Mouse (Mus musculus): ENCODE results near the gene Slc25a11. TPM values are rescaled to one million over a fixed set of nuclear protein-coding genes. Genes with fewer than 3 reads are reported as not detected.

The Slc25a11 gene
- total RNA-seq, 4 experiments from 2014 or later, result 124 to 140 (median 132) TPM

DNA sequence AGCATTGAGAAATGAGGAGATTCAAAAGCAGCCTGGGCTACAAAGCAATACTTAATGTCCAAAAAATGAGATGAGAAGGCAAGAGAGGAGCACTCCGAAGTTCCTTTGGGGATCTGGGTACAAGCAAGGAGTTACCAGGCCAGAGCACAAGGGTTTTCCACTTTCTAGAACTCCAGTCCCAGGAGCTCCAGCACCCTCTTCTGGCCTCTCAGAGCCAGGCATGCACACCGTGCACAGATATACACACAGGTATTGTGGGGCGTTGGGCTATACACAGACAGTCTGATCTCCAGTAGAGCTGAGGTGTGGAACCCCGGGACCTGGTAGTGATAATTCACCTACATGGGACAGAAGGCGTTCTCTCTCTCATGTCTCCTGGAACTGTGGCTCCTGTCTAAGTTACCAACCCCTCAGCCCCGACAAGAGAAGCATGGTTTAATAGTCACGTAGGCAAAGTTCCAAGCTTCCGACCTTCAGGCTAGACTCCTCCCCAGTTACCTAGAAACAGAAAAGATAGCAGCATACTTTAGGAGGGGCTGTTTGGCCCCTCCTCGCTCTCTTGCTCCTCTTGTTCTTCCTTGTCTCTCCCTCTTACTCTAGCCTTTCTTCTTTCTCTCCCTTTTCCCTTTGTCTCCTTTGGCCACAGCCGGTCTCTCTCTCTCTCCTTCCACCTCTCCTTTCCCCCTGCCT lies 24.1 kb downstream of the Slc25a11 start:
- DNase-seq (ENCODE audit: low spot score in 2 of 2), result no peak

DNA sequence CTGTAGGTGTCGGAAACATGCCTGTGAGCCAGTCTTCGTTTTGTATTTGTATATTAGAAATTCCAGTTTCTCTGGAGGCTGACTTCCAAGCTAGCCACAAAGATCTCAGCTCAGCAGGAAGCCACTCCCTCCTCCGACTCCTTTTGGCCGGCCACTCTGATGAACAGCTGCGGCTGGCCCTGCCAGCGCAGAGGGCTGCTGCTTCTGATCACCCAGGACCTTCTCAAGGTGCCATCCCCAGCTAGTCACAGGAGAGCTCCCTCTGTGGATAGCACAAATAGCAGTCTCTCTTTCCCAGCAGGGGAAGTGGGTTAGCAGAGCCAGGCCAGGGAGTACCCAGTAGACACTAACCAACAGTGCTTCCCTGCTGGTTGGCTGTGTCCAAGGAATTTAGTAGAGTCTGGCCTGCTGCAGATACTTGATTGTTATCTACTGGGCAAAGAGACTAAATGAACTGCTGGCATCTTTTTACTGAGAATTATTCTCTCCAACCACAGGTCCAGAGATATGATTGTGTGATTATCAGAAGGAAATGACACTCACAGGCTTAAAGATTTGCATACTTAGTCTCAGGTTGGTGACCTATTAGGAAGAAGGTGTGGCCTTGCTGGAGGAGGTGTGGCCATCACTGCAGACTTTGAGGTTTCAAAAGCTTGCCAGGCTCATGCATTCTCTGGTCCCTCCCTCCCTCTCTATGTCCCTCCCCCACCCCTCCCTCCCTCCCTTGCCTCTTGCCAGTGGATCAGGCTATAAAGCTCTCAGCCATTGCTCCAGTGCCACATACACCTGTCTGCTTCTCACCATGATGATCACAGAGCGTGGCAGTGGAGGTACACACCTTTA lies 25.1 kb downstream of the Slc25a11 start:
- DNase-seq (ENCODE audit: low spot score in 2 of 2), result no peak

DNA sequence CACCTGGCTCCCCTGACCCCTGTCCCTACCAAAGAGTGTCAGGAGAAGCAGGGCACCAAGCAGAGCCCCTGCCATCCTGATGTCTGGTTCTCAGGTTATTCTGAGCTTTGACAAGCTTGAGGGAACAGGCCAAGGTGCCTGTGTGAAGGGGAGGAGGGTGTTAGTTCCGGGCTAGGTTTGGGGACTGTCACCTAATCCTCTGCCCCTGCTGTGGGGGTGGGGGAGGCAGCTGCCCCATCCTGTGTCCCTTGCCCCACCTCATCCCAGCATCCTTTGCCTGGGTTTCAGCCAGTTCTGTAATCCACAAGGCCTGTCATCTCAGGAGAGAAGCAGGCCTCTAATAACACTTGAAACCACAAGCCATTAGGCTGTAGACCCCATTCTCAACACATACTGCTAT lies 28.2 kb downstream of the Slc25a11 start, which contains the start of gene Chrne:
TSS of gene Chrne (minus strand) at position 116 of the 400 bp plus-strand sequence.
- no peak for DNase-seq (ENCODE audit: low spot score in 2 of 2)

- DNase-seq (ENCODE audit: low spot score in 2 of 2), result no peak
These were observed 31.7 kb downstream of the Slc25a11 start, which contains the start of gene 4930544D05Rik for GRCm38 (mm10) chr11:70615516-70616093. Gene 4930544D05Rik (plus strand): TSS chr11:70615848.

- no peak for DNase-seq (ENCODE audit: low spot score in 2 of 2)
These were observed 32.2 kb downstream of the Slc25a11 start for GRCm38 (mm10) chr11:70615074-70615473.

DNA sequence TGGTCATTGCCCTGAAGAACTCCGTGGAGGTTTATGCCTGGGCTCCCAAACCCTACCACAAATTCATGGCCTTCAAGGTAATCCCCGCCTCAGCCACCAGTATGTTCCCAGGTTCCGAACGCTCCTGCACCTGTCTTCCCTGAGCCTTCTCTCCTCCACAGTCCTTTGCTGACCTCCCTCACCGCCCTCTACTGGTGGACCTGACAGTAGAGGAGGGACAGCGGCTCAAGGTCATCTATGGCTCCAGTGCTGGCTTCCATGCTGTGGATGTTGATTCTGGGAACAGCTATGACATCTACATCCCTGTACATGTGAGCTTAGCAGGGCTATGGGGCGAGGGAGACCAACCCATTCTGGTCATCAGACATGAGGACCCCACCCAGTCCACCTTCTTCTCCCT lies 34.8 kb downstream of the Slc25a11 start:
- no peak for DNase-seq (ENCODE audit: low spot score in 2 of 2)

- DNase-seq (ENCODE audit: low spot score in 2 of 2), result no peak
These were observed 36.5 kb downstream of the Slc25a11 start for GRCm38 (mm10) chr11:70610752-70611151.

GRCm38 (mm10) chr11:70608381-70609066 lies 38.8 kb downstream of the Slc25a11 start:
- no peak for DNase-seq (ENCODE audit: low spot score in 2 of 2)

DNA sequence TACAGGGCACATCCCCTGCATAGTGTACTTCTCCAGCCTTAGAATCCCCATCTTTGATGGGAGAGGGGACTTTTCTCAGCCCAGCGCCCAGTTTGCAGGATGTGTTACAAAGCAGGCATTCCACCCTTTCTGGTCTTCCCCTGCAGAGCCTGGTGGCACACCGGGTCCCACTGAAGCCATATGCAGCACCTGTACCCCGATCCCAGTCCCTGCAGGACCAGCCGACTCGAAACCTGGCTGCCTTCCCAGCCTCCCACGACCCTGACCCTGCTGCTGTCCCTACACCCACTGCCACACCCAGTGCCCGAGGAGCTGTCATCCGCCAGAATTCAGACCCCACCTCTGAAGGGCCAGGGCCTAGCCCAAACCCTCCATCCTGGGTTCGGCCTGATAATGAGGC lies 39.7 kb downstream of the Slc25a11 start:
- DNase-seq (ENCODE audit: low spot score in 2 of 2), result no peak

DNA sequence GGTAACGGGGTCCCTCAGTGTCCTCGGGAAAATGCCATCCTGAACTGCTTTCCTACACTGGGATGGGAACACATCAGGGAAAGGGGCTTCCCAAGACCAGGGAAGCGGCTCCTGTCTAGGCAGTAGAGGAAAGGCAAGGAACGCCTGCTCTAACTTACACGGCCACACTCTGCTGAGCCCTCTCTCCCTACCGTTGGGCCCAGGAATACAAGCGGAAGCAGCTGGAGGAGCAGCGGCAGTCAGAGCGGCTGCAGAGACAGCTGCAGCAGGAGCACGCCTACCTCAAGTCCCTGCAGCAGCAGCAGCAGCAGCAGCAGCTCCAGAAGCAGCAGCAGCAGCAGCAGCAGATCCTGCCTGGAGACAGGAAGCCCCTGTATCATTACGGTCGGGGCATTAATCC lies 40.6 kb downstream of the Slc25a11 start:
- DNase-seq (ENCODE audit: low spot score in 2 of 2), result no peak

DNA sequence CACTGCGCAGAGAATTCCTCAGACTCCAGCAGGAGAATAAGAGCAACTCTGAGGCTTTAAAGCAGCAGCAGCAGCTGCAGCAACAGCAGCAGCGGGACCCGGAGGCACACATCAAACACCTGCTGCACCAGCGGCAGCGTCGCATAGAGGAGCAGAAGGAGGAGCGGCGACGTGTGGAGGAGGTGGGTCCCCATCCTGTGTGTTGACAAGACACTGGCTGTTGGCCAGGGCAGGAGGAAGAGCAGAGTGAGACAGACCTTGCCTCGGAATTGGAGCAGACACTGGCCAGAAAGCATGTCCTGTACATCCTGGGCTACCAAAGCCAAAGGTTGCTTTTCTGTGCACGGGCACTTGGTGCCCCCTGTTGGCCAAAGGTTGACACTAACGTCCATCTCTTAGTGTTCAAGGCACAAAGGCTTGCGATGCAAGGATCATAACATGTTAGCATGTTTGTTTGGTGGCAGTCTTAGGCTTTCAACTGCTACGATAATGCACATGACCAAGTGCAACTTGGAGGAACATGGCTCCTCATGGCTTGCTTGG lies 42.2 kb downstream of the Slc25a11 start:
- peak; percentile 53 to 64 for DNase-seq (ENCODE audit: low spot score in 2 of 2)

DNA sequence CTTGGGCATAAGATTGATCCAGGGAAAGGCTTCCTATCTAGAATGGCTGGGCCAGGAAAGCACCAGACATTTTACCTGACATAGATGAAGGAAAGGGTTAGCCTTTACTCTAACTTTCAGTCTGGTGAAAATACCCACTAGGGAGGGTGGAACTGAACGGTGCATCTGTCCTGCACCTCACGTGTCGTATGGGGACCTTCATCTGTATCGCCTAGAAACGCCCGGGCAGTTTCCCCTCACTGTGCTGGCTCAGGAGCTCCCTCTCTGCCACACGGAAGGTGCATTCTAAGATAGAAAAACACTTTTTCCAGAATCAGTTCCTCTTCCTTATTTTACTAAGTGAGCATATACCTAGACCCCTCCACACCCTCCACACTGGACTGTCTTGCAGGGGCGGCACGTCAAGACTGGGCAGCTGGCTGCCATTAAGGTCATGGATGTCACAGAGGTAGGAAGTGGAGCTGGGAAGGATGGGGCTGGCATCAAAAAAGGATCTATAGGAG lies 48.8 kb downstream of the Slc25a11 start:
- no peak for DNase-seq (ENCODE audit: low spot score in 2 of 2)

GRCm38 (mm10) chr11:70597301-70597700 lies 50.0 kb downstream of the Slc25a11 start:
- no peak for DNase-seq (ENCODE audit: low spot score in 2 of 2)

- no peak for DNase-seq (ENCODE audit: low spot score in 2 of 2)
These were observed 51.2 kb downstream of the Slc25a11 start for GRCm38 (mm10) chr11:70596094-70596493.

- no peak for DNase-seq (ENCODE audit: low spot score in 2 of 2)
These were observed 51.6 kb downstream of the Slc25a11 start for GRCm38 (mm10) chr11:70595638-70596037.

GRCm38 (mm10) chr11:70594253-70594989 lies 52.9 kb downstream of the Slc25a11 start:
- no peak for DNase-seq (ENCODE audit: low spot score in 2 of 2)

Data from left cerebral cortex, adult 8-10 months (tissue).